Mouse (Mus musculus): ENCODE data around the gene Dtx2.
"Not testable (repeated sequence)": the region's sequence is repeated elsewhere in the genome, so short reads cannot be mapped to it uniquely, and the experiment has no call there.

The Dtx2 gene

DNA sequence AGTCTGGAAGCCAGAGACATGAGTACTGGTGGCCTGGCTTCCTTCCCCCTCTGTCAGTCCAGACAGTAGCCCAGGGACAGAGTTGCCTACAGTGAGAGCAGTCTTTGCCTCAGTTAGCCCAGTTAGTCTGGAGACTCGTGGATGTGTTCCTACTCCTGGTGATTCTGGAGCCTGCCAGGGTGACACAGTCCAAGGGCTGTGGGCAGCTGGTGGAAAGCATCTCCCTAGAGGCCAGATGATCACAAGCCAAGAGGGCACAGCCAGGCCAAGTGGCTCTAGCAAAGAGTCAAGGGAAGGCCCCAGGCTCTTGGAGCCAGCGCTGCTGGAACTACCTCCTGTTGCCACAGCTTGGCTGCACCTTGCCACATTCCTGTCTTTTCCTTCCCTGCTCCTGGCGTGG, 31.1 kb downstream of the Dtx2 start:
- no peak for DNase-seq (ENCODE audit: low spot score in 2 of 2)

DNA sequence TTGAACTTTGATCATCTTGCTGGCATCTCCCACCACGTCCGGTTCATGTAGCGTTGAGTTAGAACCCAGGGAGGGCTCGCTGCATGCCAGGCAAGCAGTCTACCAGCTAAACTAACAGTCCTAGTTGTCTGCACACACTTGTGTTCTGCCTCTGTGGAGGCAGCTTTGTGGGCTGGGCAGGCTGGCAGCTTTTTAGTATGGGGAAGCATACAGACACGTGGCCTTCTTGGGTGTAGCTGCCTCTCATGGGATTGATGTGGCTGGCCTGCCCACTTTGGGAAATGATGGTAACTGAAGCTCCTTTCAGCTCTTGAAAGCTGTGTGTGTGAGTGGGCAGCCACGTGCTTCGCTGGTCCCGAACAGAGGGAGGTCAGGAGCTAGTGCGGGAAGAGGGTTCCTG, 32.3 kb downstream of the Dtx2 start:
- no peak for DNase-seq (ENCODE audit: low spot score in 2 of 2)

DNA sequence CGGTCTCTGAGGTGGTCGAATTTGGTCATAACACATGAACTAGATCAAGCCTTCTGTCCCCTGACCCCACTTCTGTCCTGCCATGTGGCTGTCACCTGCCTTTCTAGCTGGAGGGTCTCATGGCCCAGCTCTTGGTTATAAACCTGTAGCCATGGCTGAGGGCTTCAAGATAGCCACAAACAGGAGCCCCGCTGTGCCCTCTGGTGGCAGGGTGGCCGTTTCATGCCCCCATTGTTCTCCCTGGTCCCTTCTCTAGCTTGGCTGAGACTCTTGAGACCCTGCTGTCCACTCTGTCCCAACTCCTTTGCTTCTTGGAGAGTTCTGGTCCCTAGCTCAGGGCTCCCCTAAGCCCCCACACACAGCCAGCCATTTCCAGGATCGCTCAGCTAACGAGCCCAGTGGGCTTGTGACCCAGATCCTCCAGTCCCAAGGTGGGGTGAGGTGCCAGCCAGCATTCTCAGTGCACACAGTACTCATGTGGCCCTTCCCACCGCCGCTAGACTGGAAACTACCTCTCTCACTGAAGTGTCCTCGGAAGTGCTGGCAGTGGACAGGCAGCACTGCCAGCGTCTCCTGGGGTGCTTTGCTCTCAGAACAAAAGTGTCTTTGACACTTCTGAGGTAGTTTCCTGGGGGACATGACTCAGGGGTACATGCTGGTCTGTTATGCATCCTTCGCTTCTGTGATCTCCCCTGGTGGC, 33.2 kb downstream of the Dtx2 start:
- no peak for DNase-seq (ENCODE audit: low spot score in 2 of 2)

DNA sequence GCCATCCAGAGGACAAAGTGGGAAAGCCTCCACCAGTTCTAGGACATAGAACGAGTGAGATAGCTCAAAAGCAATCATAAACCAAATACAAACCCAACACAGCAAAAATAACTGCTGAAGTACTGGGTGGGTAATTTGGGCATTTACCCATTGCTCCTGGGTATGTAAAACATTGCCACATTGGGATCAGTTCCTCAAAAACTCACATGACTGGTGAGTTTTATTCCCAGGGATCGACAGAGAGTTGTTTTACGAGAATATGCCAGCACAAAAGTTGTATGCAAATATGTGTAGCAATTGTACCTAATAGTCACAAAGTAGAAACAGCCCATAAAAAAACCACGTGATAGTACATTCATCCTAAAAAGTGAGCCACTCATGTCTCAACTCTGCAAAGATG, 40.3 kb downstream of the Dtx2 start:
- DNase-seq (ENCODE audit: low spot score in 2 of 2), result no peak

DNA sequence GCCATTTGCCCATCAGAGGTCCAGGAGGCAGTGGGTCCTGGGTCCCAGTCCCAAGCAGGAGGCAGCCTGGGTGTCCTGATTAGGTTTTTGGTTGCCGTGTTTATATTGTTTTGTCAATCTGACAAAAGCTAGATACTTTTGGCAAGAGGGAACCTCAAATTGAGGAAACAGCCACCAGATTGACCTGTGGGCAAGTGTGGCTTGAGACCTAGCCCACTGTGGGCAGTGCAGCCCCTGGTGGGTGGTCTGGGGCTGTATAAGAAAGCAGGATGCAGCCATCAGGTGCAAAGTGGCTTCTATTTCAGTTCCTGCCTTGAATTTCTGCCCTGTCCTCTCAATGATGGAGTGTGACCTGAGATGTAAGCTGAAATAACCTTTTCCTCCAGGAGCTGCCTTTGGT, 40.7 kb downstream of the Dtx2 start:
- DNase-seq (ENCODE audit: low spot score in 2 of 2), result no peak

DNA sequence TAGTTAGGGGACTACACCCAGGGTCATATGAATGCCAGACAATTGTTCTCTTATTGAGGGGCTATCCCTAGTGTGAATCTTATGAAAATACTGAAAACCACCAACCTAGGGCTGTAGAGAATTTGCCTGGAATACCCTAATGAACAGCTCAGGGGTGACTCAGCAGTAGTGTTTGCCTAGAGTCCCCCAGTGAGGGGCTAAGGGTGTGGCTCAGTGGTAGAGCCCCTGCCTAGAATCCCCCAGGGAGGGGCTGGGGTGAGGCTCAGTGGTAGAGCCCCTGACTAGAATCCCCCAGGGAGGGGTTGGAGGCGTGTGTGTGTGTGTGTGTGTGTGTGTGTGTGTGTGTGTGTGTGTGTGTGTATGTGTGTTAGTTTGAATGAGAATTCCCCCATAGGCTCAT, 42.1 kb downstream of the Dtx2 start:
- DNase-seq (ENCODE audit: low spot score in 2 of 2), result no peak

DNA sequence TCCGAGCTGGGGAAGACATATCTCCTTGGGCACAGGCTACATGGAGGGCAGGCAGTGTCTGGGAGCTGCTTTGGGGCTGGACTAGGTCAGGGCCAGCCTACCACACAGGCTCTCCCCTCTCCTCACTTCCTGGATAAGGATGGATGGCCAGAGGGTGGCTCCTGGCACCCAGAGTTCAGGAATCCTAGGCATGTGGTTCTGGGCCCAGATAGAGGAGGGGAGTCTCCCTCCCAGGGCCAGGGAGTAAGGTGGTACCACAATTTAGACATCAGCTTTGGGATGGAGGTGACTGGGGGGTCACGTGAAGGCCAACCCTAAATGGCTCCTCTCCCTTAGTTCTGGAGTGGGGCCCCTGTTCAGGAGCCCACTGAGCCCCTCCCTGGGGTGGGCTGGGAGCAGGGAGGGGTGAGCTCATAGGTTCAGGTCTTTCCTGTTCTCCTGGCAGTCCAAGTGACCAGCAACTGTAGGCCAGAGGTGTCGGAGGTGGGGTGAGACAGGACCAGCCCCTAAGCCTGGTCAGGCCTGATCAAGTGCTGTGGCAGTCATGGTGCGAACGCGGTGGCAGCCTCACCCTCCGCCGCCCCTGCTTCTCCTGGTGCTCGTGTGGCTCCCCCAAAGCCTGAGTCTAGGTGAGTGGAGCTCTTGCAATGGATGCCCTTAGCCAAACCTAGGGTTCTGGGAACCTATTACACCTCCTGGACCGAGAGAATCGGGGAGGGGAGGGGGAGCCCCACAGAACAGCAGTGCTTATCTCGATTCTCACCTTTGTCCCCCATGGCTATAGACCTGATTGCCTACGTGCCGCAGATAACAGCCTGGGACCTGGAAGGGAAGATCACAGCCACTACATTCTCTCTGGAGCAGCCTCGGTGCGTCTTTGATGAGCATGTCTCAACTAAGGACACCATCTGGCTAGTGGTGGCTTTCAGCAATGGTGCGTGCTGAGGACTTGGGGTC, 43.9 kb downstream of the Dtx2 start, which contains the start of gene Upk3b:
Gene Upk3b, plus strand, starts transcription at position 239 of the 957 bp plus-strand sequence.
- no peak for DNase-seq (ENCODE audit: low spot score in 2 of 2)

DNA sequence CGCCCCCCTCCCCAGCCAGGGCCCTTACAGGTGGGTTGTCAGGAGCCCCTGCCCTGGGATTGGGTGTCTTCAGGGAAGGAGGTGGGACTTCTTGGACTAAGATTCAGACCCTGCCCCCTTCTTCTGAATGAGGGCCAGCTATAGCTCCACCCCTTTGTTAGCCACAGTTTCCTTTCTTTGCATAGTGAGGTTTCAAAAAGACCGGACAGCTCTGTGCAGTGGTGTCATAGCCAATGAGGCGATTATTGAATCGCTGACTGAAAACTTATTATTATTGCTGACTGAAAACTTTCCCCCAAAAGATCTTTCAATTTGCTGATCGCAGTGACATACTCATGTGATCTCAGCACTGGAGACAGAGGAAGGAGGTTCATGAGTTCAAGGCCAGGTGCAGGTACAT, 45.6 kb downstream of the Dtx2 start:
- DNase-seq (ENCODE audit: low spot score in 2 of 2), result no peak

DNA sequence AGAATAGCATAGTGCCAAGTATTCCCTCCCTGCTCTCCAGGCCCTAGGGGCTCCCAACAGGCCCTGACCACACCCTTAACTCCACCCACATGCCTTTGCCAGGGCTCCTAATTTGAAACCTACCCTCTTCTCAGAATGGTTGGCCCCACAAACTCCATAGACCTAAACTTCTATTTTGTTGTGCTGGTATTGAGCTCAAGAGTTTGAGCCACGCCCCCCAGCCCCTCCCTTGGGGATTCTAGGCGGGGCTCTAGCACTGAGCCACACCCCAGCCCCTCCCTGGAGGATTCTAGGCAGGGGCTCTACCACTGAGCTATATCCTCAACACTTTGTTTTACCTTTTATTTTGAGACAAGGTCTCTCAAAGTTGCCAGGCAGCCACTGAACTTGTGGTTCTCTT, 46.7 kb downstream of the Dtx2 start:
- DNase-seq (ENCODE audit: low spot score in 2 of 2), result peak in 1 of 2 experiments; percentile 51

DNA sequence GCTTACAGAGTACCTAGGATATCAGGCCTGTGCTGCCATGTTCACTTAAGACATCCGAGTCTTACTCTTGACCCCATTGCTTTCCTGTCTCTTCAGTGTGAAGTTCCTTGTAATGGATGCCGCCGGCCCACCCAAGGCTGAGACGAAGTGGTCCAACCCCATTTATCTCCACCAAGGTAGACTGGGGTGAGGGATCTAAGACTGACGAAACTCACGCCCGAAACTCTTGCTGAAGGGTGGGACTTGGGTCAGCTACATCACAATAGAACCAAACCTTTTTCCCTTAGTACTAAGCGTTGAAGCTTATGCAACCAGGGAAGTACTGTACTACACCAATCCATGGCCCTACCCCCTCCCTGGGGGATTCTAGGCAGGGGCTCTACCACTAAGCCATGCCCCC, 47.1 kb downstream of the Dtx2 start:
- DNase-seq (ENCODE audit: low spot score in 2 of 2), result no peak

DNA sequence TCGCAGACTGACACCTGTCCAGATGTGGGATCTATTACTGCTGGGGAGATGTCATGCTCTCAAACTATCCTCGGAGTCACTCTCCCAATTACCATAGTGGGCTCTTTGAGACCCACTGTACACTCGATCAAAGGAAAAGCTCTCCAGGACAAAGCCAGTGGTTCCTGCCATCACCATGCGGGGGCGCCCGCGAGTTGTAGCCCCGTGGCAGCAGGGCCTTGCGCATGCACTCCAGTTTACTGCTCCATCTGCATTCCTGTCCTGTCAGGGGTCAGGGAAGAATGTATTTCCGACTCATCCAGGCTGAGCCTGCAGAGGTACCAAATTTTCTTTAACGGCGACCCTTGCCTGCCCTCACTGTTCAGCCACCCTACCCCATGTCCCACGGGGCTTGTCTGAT, 50.3 kb downstream of the Dtx2 start:
- peak in 1 of 2 experiments; percentile 54 for DNase-seq (ENCODE audit: low spot score in 2 of 2)

DNA sequence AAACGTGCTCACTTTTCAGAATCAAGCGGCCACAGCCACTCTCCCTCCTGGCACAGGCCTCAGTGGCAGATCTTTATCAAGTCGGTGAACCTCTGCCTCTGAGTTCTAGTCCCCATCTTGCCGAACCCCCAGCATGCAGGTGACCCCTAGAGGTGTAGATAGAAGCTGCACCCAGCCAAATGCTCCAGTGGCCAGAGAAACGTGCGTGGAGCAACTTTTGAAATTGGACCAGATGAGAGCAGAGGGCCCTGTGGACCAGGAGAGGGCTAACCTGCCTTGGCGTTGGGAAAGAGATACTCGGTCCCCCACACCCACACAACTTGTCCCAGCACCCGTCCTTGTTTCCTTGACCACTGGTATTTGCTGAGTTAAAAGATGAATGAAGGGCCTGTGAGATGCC, 50.8 kb downstream of the Dtx2 start:
- peak in 1 of 2 experiments; percentile 41 for DNase-seq (ENCODE audit: low spot score in 2 of 2)

DNA sequence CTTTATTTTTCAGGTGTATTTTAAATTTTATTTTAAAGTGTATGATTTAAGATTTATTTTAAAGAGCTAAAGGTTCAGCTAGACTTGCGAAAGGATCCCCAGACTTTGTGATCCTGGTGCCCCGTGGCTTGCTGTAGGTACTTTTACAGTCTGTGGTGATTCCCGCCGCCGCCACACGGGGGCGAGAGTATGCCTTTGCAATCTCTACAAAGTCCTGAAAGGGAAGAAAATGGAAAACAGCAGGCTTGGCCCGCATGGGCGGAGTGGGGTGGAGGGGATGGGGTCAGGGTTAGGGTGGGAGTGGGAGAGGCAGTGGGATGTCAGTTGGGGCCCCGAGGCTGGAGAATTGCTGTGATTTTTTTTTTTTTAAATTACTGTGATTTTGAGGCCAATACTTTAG, 51.4 kb downstream of the Dtx2 start:
- peak; percentile 73 to 90 for DNase-seq (ENCODE audit: low spot score in 2 of 2)

DNA sequence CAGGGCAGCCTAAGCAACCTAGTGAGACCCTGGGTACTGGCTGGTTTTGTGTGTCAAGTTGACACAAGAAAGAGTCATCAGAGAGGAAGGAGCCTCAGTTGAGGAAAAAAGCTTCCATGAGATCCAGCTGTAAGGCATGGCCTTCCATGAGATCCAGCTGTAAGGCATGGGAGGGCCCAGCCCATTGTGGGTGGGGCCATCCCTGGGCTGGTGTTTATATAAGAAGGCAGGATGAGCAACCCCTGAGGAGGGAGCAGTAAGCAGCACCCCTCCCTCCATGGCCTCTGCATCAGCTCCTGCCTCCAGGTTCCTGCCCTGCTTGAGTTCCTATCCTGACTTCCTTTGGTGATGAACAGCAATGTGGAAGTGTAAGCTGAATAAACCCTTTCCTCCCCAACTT, 53.9 kb downstream of the Dtx2 start:
- DNase-seq (ENCODE audit: low spot score in 2 of 2), result not testable (repeated sequence)

DNA sequence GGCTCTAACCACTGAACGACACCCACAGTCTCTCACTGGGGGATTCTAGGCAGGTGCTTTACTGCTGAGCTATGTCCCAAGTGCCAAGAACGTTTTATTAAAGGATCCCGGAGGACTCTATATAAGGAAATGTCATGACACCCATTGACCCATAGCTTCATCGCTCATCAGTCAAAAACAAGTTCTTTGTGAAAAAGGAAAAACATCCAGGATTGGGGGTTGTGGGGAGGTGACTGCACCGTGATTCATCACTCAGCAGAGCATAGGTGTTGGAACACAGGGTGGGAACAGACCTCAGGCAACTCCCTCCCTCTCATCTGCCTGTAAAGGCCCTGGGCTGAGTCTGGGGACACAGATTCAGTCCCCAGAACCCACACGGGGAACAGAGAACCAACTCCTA, 55.3 kb downstream of the Dtx2 start:
- DNase-seq (ENCODE audit: low spot score in 2 of 2), result no peak

DNA sequence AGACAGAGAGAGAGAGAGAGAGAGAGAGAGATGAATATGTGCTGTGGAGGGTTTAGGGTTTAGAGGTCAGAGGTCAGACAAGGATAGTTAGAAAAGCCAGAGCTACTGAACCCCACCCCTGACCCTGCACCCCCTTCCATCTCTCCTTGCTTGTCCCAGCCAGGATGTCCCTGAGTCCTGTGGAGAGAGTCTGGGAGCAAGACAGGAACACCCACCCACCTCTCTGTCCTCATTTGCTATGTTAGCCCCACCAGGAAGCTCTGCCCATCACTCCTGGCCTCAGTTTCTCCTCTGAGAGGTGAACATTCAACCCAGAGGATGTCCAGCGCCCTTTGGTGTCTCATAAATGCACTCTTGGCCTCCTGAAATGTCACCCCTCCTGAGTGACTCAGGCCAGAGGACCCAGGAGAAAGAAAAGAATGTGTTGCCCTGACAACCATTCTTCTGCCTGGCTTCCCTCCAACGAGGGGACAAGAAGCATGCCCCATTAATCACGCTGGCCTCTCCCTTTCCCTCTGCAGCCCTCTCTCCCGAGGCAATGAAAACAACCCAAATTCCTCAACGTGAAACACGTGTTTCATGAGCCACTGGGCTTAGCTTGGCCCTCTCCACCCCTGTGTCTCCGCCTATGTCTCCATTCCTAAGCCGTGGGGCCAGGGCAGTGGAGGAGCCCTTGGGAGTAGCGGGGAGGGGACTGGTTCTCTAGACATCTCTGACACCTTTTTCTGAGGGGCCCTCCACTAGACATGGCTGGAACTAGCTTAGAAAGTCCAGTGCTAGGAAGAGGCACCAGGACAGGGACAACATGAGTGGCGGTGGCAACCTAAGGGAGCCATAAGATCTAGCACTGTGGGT, 56.9 kb downstream of the Dtx2 start:
- DNase-seq (ENCODE audit: low spot score in 2 of 2), result no peak

DNA sequence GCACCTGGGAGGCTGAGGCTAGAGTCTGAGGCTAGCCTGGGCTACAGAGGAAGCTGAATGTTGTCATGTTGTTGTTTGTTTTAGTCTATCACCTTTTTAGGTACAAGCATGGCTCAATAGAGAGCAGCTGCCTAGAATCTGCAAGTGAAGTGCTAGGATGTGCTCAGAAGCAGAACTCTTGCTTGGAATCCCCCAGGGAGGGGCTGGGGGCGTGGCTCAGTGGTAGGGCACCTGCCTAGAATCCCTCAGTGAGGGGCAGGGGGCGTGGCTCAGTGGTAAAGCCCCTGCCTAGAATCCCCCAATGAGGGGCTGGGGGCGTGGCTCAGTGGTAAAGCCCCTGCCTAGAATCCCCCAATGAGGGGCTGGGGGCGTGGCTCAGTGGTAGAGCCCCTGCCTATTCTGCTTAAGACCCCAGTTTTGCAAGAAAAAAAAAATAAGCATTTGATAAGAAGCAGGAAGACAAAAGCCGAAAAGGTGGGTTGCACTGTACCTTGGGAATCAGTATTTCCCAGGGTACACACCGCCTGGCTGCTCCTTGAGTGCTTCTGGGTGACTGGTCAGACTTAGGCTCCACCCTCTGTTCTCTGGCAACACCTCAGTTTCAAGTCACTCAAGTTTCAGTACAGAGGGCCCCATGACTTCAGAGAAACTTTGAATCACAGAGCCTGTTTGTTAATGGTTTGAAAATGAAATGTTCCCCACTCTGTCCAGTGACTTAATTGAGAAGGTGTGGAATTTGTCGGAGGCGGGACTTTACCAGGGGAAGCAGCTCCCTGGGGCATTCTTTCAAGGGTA, 58.5 kb downstream of the Dtx2 start:
- no peak for DNase-seq (ENCODE audit: low spot score in 2 of 2)

DNA sequence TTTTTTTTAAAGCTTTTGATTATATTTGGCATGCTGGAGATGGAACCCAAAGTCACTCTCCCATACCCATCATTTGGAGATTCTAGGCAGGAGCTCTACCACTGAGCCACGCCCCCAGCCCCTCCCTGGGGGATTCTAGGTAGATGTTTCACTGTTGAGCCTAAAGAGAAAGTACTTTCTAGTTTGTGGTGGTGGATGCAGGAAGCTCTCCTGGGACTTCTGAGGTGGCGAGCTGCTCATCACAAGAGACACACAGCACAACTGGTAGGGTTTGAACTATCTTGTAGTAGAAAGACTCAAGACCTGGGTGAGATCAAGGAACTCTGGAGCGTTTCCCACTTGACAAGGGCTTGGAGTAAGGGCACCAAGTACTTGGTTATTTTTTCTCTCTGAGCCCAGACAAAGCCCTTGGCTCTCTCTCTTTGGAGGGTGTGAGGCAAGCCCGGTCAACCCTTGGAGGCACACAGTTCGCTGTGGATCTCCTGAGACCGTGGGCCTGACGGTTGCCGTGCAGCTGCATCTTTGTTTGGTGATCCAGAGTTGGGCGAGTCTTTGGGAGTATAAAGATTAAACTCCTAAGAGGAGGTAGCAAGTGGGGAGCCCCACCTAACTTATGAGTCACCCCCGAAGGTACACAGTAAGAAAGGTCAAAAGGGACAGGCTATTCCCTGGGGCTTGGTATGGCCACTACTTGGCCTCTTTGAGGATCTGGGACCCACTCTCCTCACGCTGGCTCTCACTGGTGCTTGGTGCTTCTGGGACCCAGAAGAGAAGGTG, 59.9 kb downstream of the Dtx2 start, which contains the start of gene Upk3bl:
Gene Upk3bl, plus strand, starts transcription at position 192 of the 777 bp plus-strand sequence.
- no peak for DNase-seq (ENCODE audit: low spot score in 2 of 2)

DNA sequence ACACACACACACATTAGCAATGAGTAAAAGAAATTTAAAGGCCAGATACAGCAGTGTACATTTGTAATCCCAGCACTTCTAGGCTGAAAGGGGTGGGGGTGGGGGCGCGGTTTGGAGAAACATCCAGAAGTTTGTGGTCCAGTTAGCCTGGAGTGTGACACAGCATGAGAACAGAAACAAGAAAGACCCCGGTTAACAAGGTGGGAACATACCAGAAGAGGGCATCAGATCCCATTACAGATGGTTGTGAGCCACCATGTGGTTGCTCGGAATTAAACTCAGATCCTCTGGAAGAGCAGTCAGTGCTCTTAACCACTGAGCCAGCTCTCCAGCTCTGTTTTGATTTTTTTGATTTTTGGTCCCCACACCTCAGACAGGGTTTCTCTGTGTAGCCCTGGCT, 61.5 kb downstream of the Dtx2 start:
- DNase-seq (ENCODE audit: low spot score in 2 of 2), result no peak

DNA sequence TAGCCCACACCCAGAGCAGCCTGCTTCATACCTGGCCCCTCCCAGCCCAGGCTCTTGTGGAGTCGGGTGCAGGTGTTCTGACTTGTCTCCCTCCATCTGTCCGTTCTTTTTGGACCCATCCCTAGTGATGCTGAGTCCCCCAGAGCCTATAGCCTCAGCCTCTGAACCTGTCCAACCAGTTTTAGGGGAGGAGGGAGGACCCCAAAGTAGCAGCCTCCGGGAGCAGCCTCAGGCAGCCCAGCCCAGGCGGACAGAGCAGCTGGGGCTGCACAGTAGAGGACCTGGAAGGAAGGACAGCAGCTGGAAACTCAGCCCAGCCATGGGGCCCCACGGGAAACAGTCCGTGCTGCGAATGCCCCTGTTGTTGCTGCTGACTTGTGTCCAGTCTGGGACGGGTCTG, 62.5 kb downstream of the Dtx2 start:
- DNase-seq (ENCODE audit: low spot score in 2 of 2), result no peak

Measured in spleen, postnatal 10 days (tissue).